Mouse (Mus musculus) liver, embryonic 14.5 days (tissue): ENCODE data around the gene Wdr75.

Experiments
- CTCF ChIP-seq: IDR thresholded peaks from 2 replicates; pipeline ENCODE4 v1.5.1; 2016; ENCODE audit warnings: antibody characterized with exemption, low read depth, control low read depth
- EP300 ChIP-seq: IDR thresholded peaks from 2 replicates; pipeline ENCODE4 v1.6.1; 2016; ENCODE audit warnings: antibody characterized with exemption, low read depth

- TF ChIP-seq EP300 (no peak), CTCF (no peak)
These were observed 50.5 kb downstream of the Wdr75 start for GRCm38 (mm10) chr1:45845466-45845865.
